Mouse (Mus musculus) heart, adult 9 months (tissue): ENCODE data around the gene Sema3g.

Experiments used
- DNase-seq, 2 experiments: peaks; one replicate each; pipeline ENCODE4 v3.0.0; 2022; ENCODE audit warnings: low spot score in 2 of 2

The Sema3g gene

DNA sequence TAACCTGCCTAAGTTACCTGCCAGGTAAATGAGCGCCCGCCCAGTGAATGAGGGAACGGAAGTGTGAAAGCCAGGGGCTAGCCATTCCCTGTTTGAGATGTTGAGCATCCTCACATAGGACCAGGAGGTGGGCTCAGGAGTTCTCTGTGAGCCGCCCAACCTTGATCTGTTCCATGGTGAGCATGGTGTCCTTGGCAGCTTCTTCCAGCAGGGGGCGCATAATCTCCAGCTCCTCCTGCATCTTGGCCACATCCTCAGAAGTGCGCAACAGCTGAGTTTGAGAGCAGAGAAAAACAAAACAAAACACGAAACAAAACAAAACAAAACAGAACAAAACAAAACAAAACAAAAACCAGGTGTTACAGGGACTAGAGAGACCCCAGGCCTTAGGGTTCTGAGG, 54.5 kb downstream of the Sema3g start:
- peak; percentile 28 to 53 for DNase-seq
